Mouse (Mus musculus) left cerebral cortex, postnatal 36 days (tissue): Measurements from ENCODE around the gene Klf3. TPM values are rescaled to one million over a fixed set of nuclear protein-coding genes. Genes with fewer than 3 reads are reported as not detected.
A peak's percentile ranks its signal among the peaks of the same experiment; 100 is the strongest.

ENCODE experiments used
- DNase-seq, 2 experiments: peaks; one replicate each; pipeline ENCODE4 v3.0.0; 2021 to 2022; ENCODE audit warnings: low spot score in 2 of 2, mixed read lengths in 1 of 2
- intact Hi-C: fragments of 180-260 bp; cut with DNase I; formaldehyde crosslinking; loops from one replicate; pipeline ENCODE4 v1.15.1; 2025
- total RNA-seq, 2 experiments: library from RNA; stranded (reverse); gene quantifications; 2 replicates each; pipeline ENCODE4 v1.2.3; 2021

Gene Klf3
- total RNA-seq, 2 experiments from 2014 or later, result 25.7 to 31.5 TPM

- intact Hi-C loops, result no loop called here
- DNase-seq, result no peak
Observed at GRCm38 (mm10) chr5:64827151-64827550, 24.0 kb downstream of the Klf3 start.

GRCm38 (mm10) chr5:64828314-64828713 is 25.1 kb downstream of the Klf3 start:
- intact Hi-C loops, result no loop called here
- DNase-seq, result no peak

GRCm38 (mm10) chr5:64829606-64830005 is 26.4 kb downstream of the Klf3 start:
- intact Hi-C loops, result no loop called here
- no peak for DNase-seq

GRCm38 (mm10) chr5:64830773-64831172 is 27.6 kb downstream of the Klf3 start:
- no peak for DNase-seq
- intact Hi-C loops, result no loop called here

- intact Hi-C loops, result no loop called here
- no peak for DNase-seq
Observed at GRCm38 (mm10) chr5:64833410-64833809, 30.2 kb downstream of the Klf3 start.

GRCm38 (mm10) chr5:64834213-64834612 is 31.0 kb downstream of the Klf3 start:
- DNase-seq, result no peak
- intact Hi-C loops, result no loop called here

- intact Hi-C loops, result no loop called here
- DNase-seq, result no peak
Observed at GRCm38 (mm10) chr5:64835295-64835694, 32.1 kb downstream of the Klf3 start.

GRCm38 (mm10) chr5:64839016-64839599 is 35.9 kb downstream of the Klf3 start:
- intact Hi-C loops, result no loop called here
- no peak for DNase-seq

- intact Hi-C loops, result no loop called here
- DNase-seq, result no peak
Observed at GRCm38 (mm10) chr5:64840087-64840486, 36.9 kb downstream of the Klf3 start.

- intact Hi-C loops, result no loop called here
- DNase-seq, result no peak
Observed at GRCm38 (mm10) chr5:64844622-64845021, 41.4 kb downstream of the Klf3 start.

- intact Hi-C loops, result no loop called here
- no peak for DNase-seq
Observed at GRCm38 (mm10) chr5:64847305-64847704, 44.1 kb downstream of the Klf3 start.

- no peak for DNase-seq
- intact Hi-C loops, result no loop called here
Observed at GRCm38 (mm10) chr5:64849892-64850291, 46.7 kb downstream of the Klf3 start.

GRCm38 (mm10) chr5:64852656-64853398 is 49.6 kb downstream of the Klf3 start:
- DNase-seq, result no peak
- intact Hi-C loops, result no loop called here

- DNase-seq, result no peak
- intact Hi-C loops, result no loop called here
Observed at GRCm38 (mm10) chr5:64853421-64853820, 50.2 kb downstream of the Klf3 start.

GRCm38 (mm10) chr5:64855199-64855598 is 52.0 kb downstream of the Klf3 start:
- intact Hi-C loops, result no loop called here
- DNase-seq, result no peak

GRCm38 (mm10) chr5:64860900-64861470 is 57.8 kb downstream of the Klf3 start:
- no peak for DNase-seq
- intact Hi-C loops, result loop anchor here (5.0 kb wide), 2 partner anchors 49 to 354 kb away; no protein-coding TSS in a partner anchor

- DNase-seq, result no peak
- intact Hi-C loops, result loop anchor here (5.0 kb wide), 2 partner anchors 49 to 354 kb away; no protein-coding TSS in a partner anchor
Observed at GRCm38 (mm10) chr5:64861471-64862199, 58.4 kb downstream of the Klf3 start.

GRCm38 (mm10) chr5:64862269-64862668 is 59.1 kb downstream of the Klf3 start:
- peak; percentile 23 to 53 for DNase-seq

GRCm38 (mm10) chr5:64864699-64865108 is 61.5 kb downstream of the Klf3 start:
- intact Hi-C loops, result loop anchor here (5.0 kb wide), 2 partner anchors 52 to 357 kb away; no protein-coding TSS in a partner anchor
- no peak for DNase-seq

More at GRCm38 (mm10) chr5:64862269-64862668, 59.1 kb downstream of the Klf3 start:
- intact Hi-C loops, result loop anchor here (5.0 kb wide), 2 partner anchors 50 to 355 kb away; no protein-coding TSS in a partner anchor
